Mouse (Mus musculus) embryonic facial prominence, embryonic 15.5 days (tissue): ENCODE measurements around the gene Nostrin. TPM values are rescaled to one million over a fixed set of nuclear protein-coding genes. Genes with fewer than 3 reads are reported as not detected.

Experiments used
- ATAC-seq: fragments of 200-750 bp; cut with Nextera tagmentation; 2 replicates; pipeline ENCODE4 v1.8.0; 2017; ENCODE audit warnings: low read depth, moderate TSS enrichment; ENCODE audit not compliant: insufficient number of reproducible peaks, low FRiP score, low TSS enrichment
- H3K27ac ChIP-seq: fragments of 300-500 bp; sonication (generic); replicated peaks from 2 replicates; pipeline ENCODE4 v1.5.1; 2015; ENCODE audit warnings: mild to moderate bottlenecking, inconsistent platforms
- H3K27me3 ChIP-seq: fragments of 300-500 bp; sonication (generic); 2 replicates; pipeline ENCODE4 v1.6.1; 2015; ENCODE audit warnings: inconsistent platforms
- H3K36me3 ChIP-seq: fragments of 300-500 bp; sonication (generic); 2 replicates; pipeline ENCODE4 v1.6.1; 2015; ENCODE audit warnings: mild to moderate bottlenecking, inconsistent platforms
- H3K4me1 ChIP-seq: fragments of 300-500 bp; sonication (generic); 2 replicates; pipeline ENCODE4 v1.6.1; 2015; ENCODE audit warnings: inconsistent platforms
- H3K4me2 ChIP-seq: fragments of 300-500 bp; sonication (generic); replicated peaks from 2 replicates; pipeline ENCODE4 v1.6.1; 2015; ENCODE audit warnings: mild to moderate bottlenecking, inconsistent platforms
- H3K4me3 ChIP-seq: fragments of 300-500 bp; sonication (generic); replicated peaks from 2 replicates; pipeline ENCODE4 v1.5.1; 2015; ENCODE audit warnings: mild to moderate bottlenecking, inconsistent platforms
- H3K9ac ChIP-seq: fragments of 300-500 bp; sonication (generic); 2 replicates; pipeline ENCODE4 v1.6.1; 2015; ENCODE audit warnings: inconsistent platforms
- H3K9me3 ChIP-seq: fragments of 300-500 bp; sonication (generic); replicated peaks from 2 replicates; pipeline ENCODE4 v1.6.1; 2016; ENCODE audit warnings: inconsistent platforms
- whole genome bisulfite sequencing: fragments of 180-500 bp; shearing (Covaris S2); methylation state at CpG from one replicate; pipeline ENCODE4 v1.1.7; 2015; 5-methylcytosine and 5-hydroxymethylcytosine counted together
- polyA plus RNA-seq: library from polyadenylated mRNA; unstranded; fragments of >200 nt; fragmentation: Nextera tagmentation; extraction: Ambion mirVana; gene quantifications from 2 replicates; pipeline ENCODE4 v1.2.1, GENCODE M21; 2015

Gene Nostrin
- polyA plus RNA-seq, 1 experiment from 2014 or later: 0.84 TPM

GRCm38 (mm10) chr2:69129425-69130210 lies 6.0 kb upstream of the Nostrin start:
- ATAC-seq: no peak
- no peak overlapping the region for H3K9ac ChIP-seq
- no peaks in the 10 kb centered on the region for H3K27me3 ChIP-seq
- H3K27ac ChIP-seq: peak overlapping the region; percentile 30; the same call in 1 of the 2 replicates
- no peak overlapping the region for H3K4me3 ChIP-seq
- H3K9me3 ChIP-seq: no peaks in the 10 kb centered on the region
- H3K4me2 ChIP-seq: no peak overlapping the region
- 0 out of 2 replicates have a peak, but pooled peaks cover 6% of the 10 kb centered on the region for H3K4me1 ChIP-seq
- WGBS: 64% methylated on average over 7 of the region's 7 CpGs
- H3K36me3 ChIP-seq: no peaks in the 10 kb centered on the region

GRCm38 (mm10) chr2:69132046-69132445 lies 3.6 kb upstream of the Nostrin start:
- Histone ChIP-seq H3K4me1 (peaks cover 13% of the 10 kb centered on the region; the same call in 1 of the 2 replicates), H3K27me3 (no peaks in the 10 kb centered on the region), H3K36me3 (no peaks in the 10 kb centered on the region), H3K9ac (no peak overlapping the region), H3K4me2 (no peak overlapping the region), H3K27ac (no peak overlapping the region), H3K9me3 (no peaks in the 10 kb centered on the region), H3K4me3 (no peak overlapping the region)
- WGBS: 75% methylated on average over 3 of the region's 3 CpGs
- ATAC-seq: no peak

- 57% methylated on average over 5 of the region's 5 CpGs for WGBS
- Histone ChIP-seq H3K27me3 (no peaks in the 10 kb centered on the region), H3K36me3 (no peaks in the 10 kb centered on the region)
These were observed 3.0 kb upstream of the Nostrin start for GRCm38 (mm10) chr2:69132488-69133040.

GRCm38 (mm10) chr2:69134186-69134585 lies 1.4 kb upstream of the Nostrin start:
- no peak for ATAC-seq

More at GRCm38 (mm10) chr2:69132488-69133040, 3.0 kb upstream of the Nostrin start:
- H3K9me3 ChIP-seq: no peaks in the 10 kb centered on the region
- peaks cover 13% of the 10 kb centered on the region; the same call in 1 of the 2 replicates for H3K4me1 ChIP-seq
- no peak overlapping the region for H3K4me3 ChIP-seq
- no peak overlapping the region for H3K4me2 ChIP-seq
- no peak overlapping the region for H3K9ac ChIP-seq
- ATAC-seq: no peak
- H3K27ac ChIP-seq: no peak overlapping the region

DNA sequence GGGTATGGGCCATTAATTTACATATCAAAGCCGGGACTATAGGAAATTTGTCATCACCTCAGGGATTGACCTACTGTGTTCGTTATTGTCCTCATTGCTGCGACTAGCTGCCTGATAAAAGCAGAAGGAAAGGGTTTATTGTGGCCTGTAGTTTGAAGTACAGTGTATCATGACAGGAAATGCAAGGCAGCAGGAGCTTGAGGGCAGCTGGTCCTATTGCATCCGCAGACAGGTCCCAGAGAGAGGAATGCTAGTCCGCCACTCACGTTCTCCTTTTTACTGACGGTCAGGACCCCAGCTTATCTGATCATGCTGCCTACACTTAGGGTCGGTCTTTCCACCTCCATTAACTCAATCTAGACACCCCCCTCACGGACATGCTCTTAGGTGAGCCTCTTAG lies 663 bp upstream of the Nostrin start:
- Histone ChIP-seq H3K4me2 (no peak overlapping the region), H3K27ac (no peak overlapping the region), H3K36me3 (no peaks in the 10 kb centered on the region), H3K9me3 (no peaks in the 10 kb centered on the region), H3K4me3 (no peak overlapping the region), H3K9ac (no peak overlapping the region), H3K4me1 (peaks cover 7% of the 10 kb centered on the region; the same call in 1 of the 2 replicates), H3K27me3 (no peaks in the 10 kb centered on the region)
- no peak for ATAC-seq
- 79% methylated on average over 9 of the region's 9 CpGs for WGBS

More at GRCm38 (mm10) chr2:69134186-69134585, 1.4 kb upstream of the Nostrin start:
- Histone ChIP-seq H3K4me2 (no peak overlapping the region), H3K27me3 (no peaks in the 10 kb centered on the region), H3K36me3 (no peaks in the 10 kb centered on the region), H3K4me3 (no peak overlapping the region), H3K27ac (no peak overlapping the region), H3K4me1 (peaks cover 9% of the 10 kb centered on the region; the same call in 1 of the 2 replicates), H3K9me3 (no peaks in the 10 kb centered on the region), H3K9ac (no peak overlapping the region)
- WGBS: 70% methylated on average over 1 of the region's 1 CpGs

- no peak overlapping the region for H3K9ac ChIP-seq
- H3K27ac ChIP-seq: no peak overlapping the region
- H3K36me3 ChIP-seq: no peaks in the 10 kb centered on the region
- peaks cover 7% of the 10 kb centered on the region; the same call in 1 of the 2 replicates for H3K4me1 ChIP-seq
- WGBS: 89% methylated on average over 10 of the region's 10 CpGs
- ATAC-seq: no peak
- no peaks in the 10 kb centered on the region for H3K9me3 ChIP-seq
- no peak overlapping the region for H3K4me2 ChIP-seq
- no peak overlapping the region for H3K4me3 ChIP-seq
- no peaks in the 10 kb centered on the region for H3K27me3 ChIP-seq
These were observed 1.9 kb downstream of the Nostrin start for GRCm38 (mm10) chr2:69137406-69138084.

GRCm38 (mm10) chr2:69138759-69139158 lies 3.2 kb downstream of the Nostrin start:
- H3K9me3 ChIP-seq: no peaks in the 10 kb centered on the region
- 70% methylated on average over 4 of the region's 4 CpGs for WGBS
- no peak overlapping the region for H3K27ac ChIP-seq
- ATAC-seq: no peak
- H3K9ac ChIP-seq: no peak overlapping the region
- H3K4me2 ChIP-seq: no peak overlapping the region
- H3K27me3 ChIP-seq: no peaks in the 10 kb centered on the region
- H3K4me3 ChIP-seq: no peak overlapping the region
- no peaks in the 10 kb centered on the region for H3K36me3 ChIP-seq
- peaks cover 7% of the 10 kb centered on the region; the same call in 1 of the 2 replicates for H3K4me1 ChIP-seq

DNA sequence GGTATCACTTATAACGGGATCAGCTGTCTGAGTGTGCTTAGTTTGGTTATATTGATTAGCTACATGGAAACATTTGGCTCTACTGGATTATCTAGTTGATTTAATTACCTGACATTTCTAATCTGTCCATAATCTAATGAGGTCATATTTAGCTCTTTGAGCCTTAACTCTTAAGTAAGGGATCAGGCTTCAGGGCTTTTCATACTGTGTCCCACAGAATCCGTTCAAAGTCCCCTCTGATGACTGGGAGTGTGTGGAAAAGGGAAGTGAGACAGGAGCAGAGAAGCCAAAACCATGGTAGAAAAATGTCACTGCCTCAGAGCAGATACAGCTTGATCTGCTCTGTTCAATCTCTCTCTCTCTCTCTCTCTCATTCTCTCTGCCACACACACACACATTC lies 4.6 kb downstream of the Nostrin start:
- Histone ChIP-seq H3K4me1 (peaks cover 7% of the 10 kb centered on the region; the same call in 1 of the 2 replicates), H3K9me3 (no peaks in the 10 kb centered on the region), H3K4me3 (no peak overlapping the region), H3K36me3 (no peaks in the 10 kb centered on the region), H3K9ac (no peak overlapping the region), H3K27me3 (no peaks in the 10 kb centered on the region), H3K27ac (no peak overlapping the region), H3K4me2 (no peak overlapping the region)
- ATAC-seq: no peak
- 67% methylated on average over 2 of the region's 2 CpGs for WGBS

GRCm38 (mm10) chr2:69140816-69141215 lies 5.2 kb downstream of the Nostrin start:
- no peaks in the 10 kb centered on the region for H3K9me3 ChIP-seq
- no peak overlapping the region for H3K9ac ChIP-seq
- ATAC-seq: no peak
- H3K27ac ChIP-seq: no peak overlapping the region
- WGBS: 63% methylated on average over 4 of the region's 4 CpGs
- H3K4me2 ChIP-seq: no peak overlapping the region
- H3K36me3 ChIP-seq: no peaks in the 10 kb centered on the region
- H3K4me3 ChIP-seq: no peak overlapping the region
- H3K27me3 ChIP-seq: no peaks in the 10 kb centered on the region
- H3K4me1 ChIP-seq: 0 out of 2 replicates have a peak, but pooled peaks cover 3% of the 10 kb centered on the region

GRCm38 (mm10) chr2:69148691-69149090 lies 13.1 kb downstream of the Nostrin start:
- no peak for ATAC-seq
- no peaks in the 10 kb centered on the region for H3K4me1 ChIP-seq
- no peaks in the 10 kb centered on the region for H3K9me3 ChIP-seq
- H3K4me2 ChIP-seq: no peak overlapping the region
- no peak overlapping the region for H3K27ac ChIP-seq
- 51% methylated on average over 3 of the region's 3 CpGs for WGBS
- H3K36me3 ChIP-seq: no peaks in the 10 kb centered on the region
- no peak overlapping the region for H3K4me3 ChIP-seq
- no peaks in the 10 kb centered on the region for H3K27me3 ChIP-seq
- H3K9ac ChIP-seq: no peak overlapping the region

DNA sequence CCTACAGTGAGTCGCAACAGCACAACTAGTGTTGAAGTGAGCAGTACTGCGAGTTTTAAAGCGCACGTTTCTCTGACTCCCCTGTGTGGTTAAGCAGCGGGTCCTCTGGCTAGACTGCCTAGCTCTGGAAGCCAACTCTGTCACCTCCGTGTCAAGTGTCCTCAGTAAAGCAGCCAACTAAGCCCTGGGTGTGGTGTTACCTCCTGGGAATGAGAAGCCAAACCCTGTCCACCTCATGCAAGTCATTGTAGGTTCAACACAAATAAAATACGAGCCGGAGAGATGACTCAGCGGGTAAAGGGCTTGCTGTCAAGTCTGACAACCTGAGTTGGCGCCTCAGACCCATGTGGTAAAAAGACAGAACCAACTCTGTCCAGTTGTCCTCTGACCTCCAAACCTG lies 13.6 kb downstream of the Nostrin start:
- Histone ChIP-seq H3K36me3 (no peaks in the 10 kb centered on the region), H3K9me3 (no peaks in the 10 kb centered on the region), H3K4me2 (no peak overlapping the region), H3K9ac (no peak overlapping the region), H3K27me3 (no peaks in the 10 kb centered on the region), H3K4me3 (no peak overlapping the region), H3K27ac (no peak overlapping the region), H3K4me1 (no peaks in the 10 kb centered on the region)
- no peak for ATAC-seq
- WGBS: 83% methylated on average over 10 of the region's 10 CpGs
